Mouse (Mus musculus): Measurements from ENCODE around the gene Kars.

GRCm38 (mm10) chr8:111963546-111963945, 47.6 kb downstream of the Kars start:
- TF ChIP-seq CTCF (IDR thresholded peaks at IDR 0.05; ENCODE audit: control insufficient read depth, insufficient read depth, insufficient read length) (no peak), CEBPB (IDR thresholded peaks at IDR 0.05; ENCODE audit: low read depth) (no peak), MAX (IDR thresholded peaks at IDR 0.05) (no peak), FOSL1 (IDR thresholded peaks at IDR 0.05; ENCODE audit: insufficient read depth, low read length, poor library complexity, severe bottlenecking) (no peak)
